Mouse (Mus musculus) urinary bladder, postnatal 36 days (tissue): ENCODE results near the gene Spint1.

ENCODE experiments used
- DNase-seq, 2 experiments: peaks; one replicate each; pipeline ENCODE4 v3.0.0; 2022; ENCODE audit warnings: low spot score in 2 of 2, mixed read lengths in 1 of 2

Gene Spint1

GRCm38 (mm10) chr2:119293776-119294390 is 56.7 kb downstream of the Spint1 start:
- no peak for DNase-seq

GRCm38 (mm10) chr2:119294411-119294810 is 57.2 kb downstream of the Spint1 start:
- DNase-seq: no peak

GRCm38 (mm10) chr2:119296756-119297155 is 59.6 kb downstream of the Spint1 start:
- no peak for DNase-seq

GRCm38 (mm10) chr2:119297506-119297905 is 60.3 kb downstream of the Spint1 start:
- DNase-seq: no peak

- peak; percentile 47 to 72 for DNase-seq
Measured at GRCm38 (mm10) chr2:119298330-119298729, 61.2 kb downstream of the Spint1 start.

- DNase-seq: no peak
Measured at GRCm38 (mm10) chr2:119298839-119299238, 61.7 kb downstream of the Spint1 start.
